Mouse (Mus musculus): Measurements from ENCODE around the gene Camta1. TPM values are rescaled to one million over a fixed set of nuclear protein-coding genes. Genes with fewer than 3 reads are reported as not detected.

Gene Camta1
- polyA plus RNA-seq, 1 experiment from 2014 or later, result 115 TPM

GRCm38 (mm10) chr4:151451885-151452284 lies 409.8 kb downstream of the Camta1 start:
- H3K9me3 ChIP-seq (replicated peaks; ENCODE audit: low read length), result no peaks in the 10 kb centered on the region
- DNase-seq (ENCODE audit: low spot score) (no peak), ATAC-seq (replicated peaks; ENCODE audit: low FRiP score, low read depth) (no peak)
- H3K27me3 ChIP-seq (ENCODE audit: insufficient read depth, low read length), result no peaks in the 10 kb centered on the region
- no peaks in the 10 kb centered on the region; the same call in 1 of the 2 replicates for H3K4me1 ChIP-seq (replicated peaks; ENCODE audit: insufficient read depth, low read length)
- 39% methylated on average over 6 of the region's 6 CpGs for WGBS
- TF ChIP-seq CTCF (IDR thresholded peaks at IDR 0.05; ENCODE audit: low read depth), result no peak
- no peaks in the 10 kb centered on the region for H3K36me3 ChIP-seq (ENCODE audit: insufficient read depth, low read length)
- no peak overlapping the region for H3K27ac ChIP-seq
- no peak overlapping the region for H3K9ac ChIP-seq (ENCODE audit: low read depth, low read length)
- H3K4me2 ChIP-seq (ENCODE audit: low read length), result no peak overlapping the region
- H3K4me3 ChIP-seq (replicated peaks; ENCODE audit: low read depth, low read length), result no peak overlapping the region

GRCm38 (mm10) chr4:151449981-151450380 lies 411.7 kb downstream of the Camta1 start:
- no peak for ATAC-seq (replicated peaks; ENCODE audit: low FRiP score, low read depth)
- 54% methylated on average over 8 of the region's 8 CpGs for WGBS
- DNase-seq (ENCODE audit: low spot score), result no peak
- H3K4me2 ChIP-seq (ENCODE audit: low read length), result no peak overlapping the region
- H3K4me3 ChIP-seq (replicated peaks; ENCODE audit: low read depth, low read length), result no peak overlapping the region
- no peak for TF ChIP-seq CTCF (IDR thresholded peaks at IDR 0.05; ENCODE audit: low read depth)
- no peaks in the 10 kb centered on the region; the same call in 1 of the 2 replicates for H3K4me1 ChIP-seq (replicated peaks; ENCODE audit: insufficient read depth, low read length)
- no peaks in the 10 kb centered on the region for H3K27me3 ChIP-seq (ENCODE audit: insufficient read depth, low read length)
- no peaks in the 10 kb centered on the region for H3K36me3 ChIP-seq (ENCODE audit: insufficient read depth, low read length)
- H3K9ac ChIP-seq (ENCODE audit: low read depth, low read length), result no peak overlapping the region
- no peak overlapping the region for H3K27ac ChIP-seq
- H3K9me3 ChIP-seq (replicated peaks; ENCODE audit: low read length), result no peaks in the 10 kb centered on the region

GRCm38 (mm10) chr4:151448341-151448740 lies 413.3 kb downstream of the Camta1 start:
- H3K27ac ChIP-seq, result no peak overlapping the region
- no peak overlapping the region for H3K4me3 ChIP-seq (replicated peaks; ENCODE audit: low read depth, low read length)
- H3K4me2 ChIP-seq (ENCODE audit: low read length), result no peak overlapping the region
- TF ChIP-seq CTCF (IDR thresholded peaks at IDR 0.05; ENCODE audit: low read depth), result no peak
- no peak for DNase-seq (ENCODE audit: low spot score)
- H3K4me1 ChIP-seq (replicated peaks; ENCODE audit: insufficient read depth, low read length), result no peaks in the 10 kb centered on the region; the same call in 1 of the 2 replicates
- no peaks in the 10 kb centered on the region for H3K27me3 ChIP-seq (ENCODE audit: insufficient read depth, low read length)
- no peak overlapping the region for H3K9ac ChIP-seq (ENCODE audit: low read depth, low read length)
- no peaks in the 10 kb centered on the region for H3K36me3 ChIP-seq (ENCODE audit: insufficient read depth, low read length)
- H3K9me3 ChIP-seq (replicated peaks; ENCODE audit: low read length), result no peaks in the 10 kb centered on the region
- no peak for ATAC-seq (replicated peaks; ENCODE audit: low FRiP score, low read depth)
- 85% methylated on average over 2 of the region's 2 CpGs for WGBS

GRCm38 (mm10) chr4:151444665-151445064 lies 417.0 kb downstream of the Camta1 start:
- TF ChIP-seq CTCF (IDR thresholded peaks at IDR 0.05; ENCODE audit: low read depth), result no peak
- H3K4me2 ChIP-seq (ENCODE audit: low read length), result no peak overlapping the region
- no peak overlapping the region for H3K9ac ChIP-seq (ENCODE audit: low read depth, low read length)
- peak; percentile 6 for DNase-seq (ENCODE audit: low spot score)
- peak; percentile 92 for ATAC-seq (replicated peaks; ENCODE audit: low FRiP score, low read depth)
- H3K4me3 ChIP-seq (replicated peaks; ENCODE audit: low read depth, low read length), result no peak overlapping the region
- H3K9me3 ChIP-seq (replicated peaks; ENCODE audit: low read length), result no peaks in the 10 kb centered on the region
- H3K36me3 ChIP-seq (ENCODE audit: insufficient read depth, low read length), result no peaks in the 10 kb centered on the region
- no peak overlapping the region for H3K27ac ChIP-seq
- 73% methylated on average over 4 of the region's 4 CpGs for WGBS
- H3K27me3 ChIP-seq (ENCODE audit: insufficient read depth, low read length), result no peaks in the 10 kb centered on the region
- no peaks in the 10 kb centered on the region for H3K4me1 ChIP-seq (replicated peaks; ENCODE audit: insufficient read depth, low read length)

GRCm38 (mm10) chr4:151438561-151438960 lies 423.1 kb downstream of the Camta1 start:
- H3K9me3 ChIP-seq (replicated peaks; ENCODE audit: low read length), result no peaks in the 10 kb centered on the region
- no peaks in the 10 kb centered on the region for H3K27me3 ChIP-seq (ENCODE audit: insufficient read depth, low read length)
- H3K27ac ChIP-seq, result no peak overlapping the region
- no peak overlapping the region for H3K4me3 ChIP-seq (replicated peaks; ENCODE audit: low read depth, low read length)
- DNase-seq (ENCODE audit: low spot score) (no peak), ATAC-seq (replicated peaks; ENCODE audit: low FRiP score, low read depth) (no peak)
- no peak for TF ChIP-seq CTCF (IDR thresholded peaks at IDR 0.05; ENCODE audit: low read depth)
- H3K4me1 ChIP-seq (replicated peaks; ENCODE audit: insufficient read depth, low read length), result no peaks in the 10 kb centered on the region
- WGBS, result 19% methylated on average over 7 of the region's 7 CpGs
- H3K36me3 ChIP-seq (ENCODE audit: insufficient read depth, low read length), result no peaks in the 10 kb centered on the region
- no peak overlapping the region for H3K4me2 ChIP-seq (ENCODE audit: low read length)
- no peak overlapping the region for H3K9ac ChIP-seq (ENCODE audit: low read depth, low read length)

GRCm38 (mm10) chr4:151437859-151438258 lies 423.8 kb downstream of the Camta1 start:
- TF ChIP-seq CTCF (IDR thresholded peaks at IDR 0.05; ENCODE audit: low read depth), result no peak
- H3K4me2 ChIP-seq (ENCODE audit: low read length), result no peak overlapping the region

GRCm38 (mm10) chr4:151425133-151425532 lies 436.5 kb downstream of the Camta1 start:
- H3K9me3 ChIP-seq (replicated peaks; ENCODE audit: low read length), result no peaks in the 10 kb centered on the region
- H3K36me3 ChIP-seq (ENCODE audit: insufficient read depth, low read length), result no peaks in the 10 kb centered on the region
- H3K4me1 ChIP-seq (replicated peaks; ENCODE audit: insufficient read depth, low read length), result no peaks in the 10 kb centered on the region
- no peak for DNase-seq (ENCODE audit: low spot score)
- 63% methylated on average over 3 of the region's 3 CpGs for WGBS
- H3K27ac ChIP-seq, result no peak overlapping the region
- H3K4me2 ChIP-seq (ENCODE audit: low read length), result no peak overlapping the region
- no peak for ATAC-seq (replicated peaks; ENCODE audit: low FRiP score, low read depth)
- no peak overlapping the region for H3K9ac ChIP-seq (ENCODE audit: low read depth, low read length)
- H3K4me3 ChIP-seq (replicated peaks; ENCODE audit: low read depth, low read length), result no peak overlapping the region
- TF ChIP-seq CTCF (IDR thresholded peaks at IDR 0.05; ENCODE audit: low read depth), result peak; percentile 51
- no peaks in the 10 kb centered on the region for H3K27me3 ChIP-seq (ENCODE audit: insufficient read depth, low read length)

More at GRCm38 (mm10) chr4:151437859-151438258, 423.8 kb downstream of the Camta1 start:
- WGBS, result 60% methylated on average over 11 of the region's 11 CpGs
- Histone ChIP-seq H3K9me3 (replicated peaks; ENCODE audit: low read length) (no peaks in the 10 kb centered on the region), H3K36me3 (ENCODE audit: insufficient read depth, low read length) (no peaks in the 10 kb centered on the region), H3K27ac (no peak overlapping the region), H3K27me3 (ENCODE audit: insufficient read depth, low read length) (no peaks in the 10 kb centered on the region), H3K9ac (ENCODE audit: low read depth, low read length) (no peak overlapping the region), H3K4me3 (replicated peaks; ENCODE audit: low read depth, low read length) (no peak overlapping the region), H3K4me1 (replicated peaks; ENCODE audit: insufficient read depth, low read length) (no peaks in the 10 kb centered on the region)
- no peak for ATAC-seq (replicated peaks; ENCODE audit: low FRiP score, low read depth)
- no peak for DNase-seq (ENCODE audit: low spot score)
